Mouse (Mus musculus) limb, embryonic 12.5 days (tissue): ENCODE measurements around the gene Slc3a1. TPM values are rescaled to one million over a fixed set of nuclear protein-coding genes. Genes with fewer than 3 reads are reported as not detected.

ENCODE experiments used
- ATAC-seq: fragments of 200-750 bp; cut with Nextera tagmentation; 2 replicates; pipeline ENCODE4 v1.8.0; 2017; ENCODE audit warnings: low read depth, moderate TSS enrichment; ENCODE audit not compliant: insufficient number of reproducible peaks, insufficient read depth, low FRiP score, low TSS enrichment
- H3K27ac ChIP-seq: fragments of 300-500 bp; sonication (generic); 2 replicates; pipeline ENCODE4 v1.5.1; 2016; ENCODE audit warnings: mild to moderate bottlenecking, moderate library complexity
- H3K27me3 ChIP-seq: fragments of 300-500 bp; sonication (generic); 2 replicates; pipeline ENCODE4 v1.6.1; 2016; ENCODE audit warnings: mild to moderate bottlenecking, moderate library complexity
- H3K36me3 ChIP-seq: fragments of 300-500 bp; sonication (generic); 2 replicates; pipeline ENCODE4 v1.6.1; 2016; ENCODE audit warnings: mild to moderate bottlenecking, moderate library complexity
- H3K4me1 ChIP-seq: fragments of 300-500 bp; sonication (generic); replicated peaks from 2 replicates; pipeline ENCODE4 v1.6.1; 2016
- H3K4me2 ChIP-seq: fragments of 300-500 bp; sonication (generic); 2 replicates; pipeline ENCODE4 v1.6.1; 2016; ENCODE audit warnings: mild to moderate bottlenecking, moderate library complexity
- H3K4me3 ChIP-seq: fragments of 300-500 bp; sonication (generic); replicated peaks from 2 replicates; pipeline ENCODE4 v1.5.1; 2016; ENCODE audit warnings: mild to moderate bottlenecking
- H3K9ac ChIP-seq: fragments of 300-500 bp; sonication (generic); replicated peaks from 2 replicates; pipeline ENCODE4 v1.6.1; 2016; ENCODE audit warnings: mild to moderate bottlenecking, moderate library complexity
- H3K9me3 ChIP-seq: fragments of 300-500 bp; sonication (generic); 2 replicates; pipeline ENCODE4 v1.6.1; 2016; ENCODE audit warnings: mild to moderate bottlenecking, moderate library complexity
- WGBS: fragments of 180-500 bp; shearing (Covaris S2); methylation state at CpG from one replicate; pipeline ENCODE4 v1.1.7; 2016; 5-methylcytosine and 5-hydroxymethylcytosine counted together
- polyA plus RNA-seq: library from polyadenylated mRNA; unstranded; fragments of >200 nt; fragmentation: Nextera tagmentation; extraction: Ambion mirVana; gene quantifications from 2 replicates; pipeline ENCODE4 v1.2.1, GENCODE M21; 2016

The Slc3a1 gene
- polyA plus RNA-seq, 1 experiment from 2014 or later: 0.25 TPM

DNA sequence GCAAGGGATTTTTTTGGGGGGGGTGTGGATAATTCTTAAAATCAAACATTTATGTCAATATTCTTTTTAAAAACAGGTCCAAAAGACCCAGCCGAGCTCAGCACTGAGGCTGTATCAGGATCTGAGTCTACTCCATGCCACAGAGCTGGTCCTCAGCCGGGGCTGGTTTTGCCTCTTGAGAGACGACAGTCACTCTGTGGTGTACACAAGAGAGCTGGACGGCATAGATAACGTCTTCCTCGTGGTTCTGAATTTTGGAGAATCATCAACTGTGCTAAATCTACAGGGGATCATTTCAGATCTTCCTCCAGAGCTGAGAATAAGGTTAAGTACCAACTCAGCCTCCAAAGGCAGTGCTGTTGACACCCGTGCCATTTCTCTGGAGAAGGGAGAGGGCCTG, 35.4 kb downstream of the Slc3a1 start:
- ATAC-seq: no peak
- H3K4me3 ChIP-seq: no peak overlapping the region
- WGBS: 93% methylated on average over 7 of the region's 7 CpGs
- H3K9ac ChIP-seq: no peak overlapping the region
- no peaks in the 10 kb centered on the region for H3K9me3 ChIP-seq
- no peak overlapping the region for H3K27ac ChIP-seq
- no peaks in the 10 kb centered on the region for H3K4me1 ChIP-seq
- no peaks in the 10 kb centered on the region for H3K27me3 ChIP-seq
- no peak overlapping the region for H3K4me2 ChIP-seq
- H3K36me3 ChIP-seq: peaks cover 59% of the 10 kb centered on the region

DNA sequence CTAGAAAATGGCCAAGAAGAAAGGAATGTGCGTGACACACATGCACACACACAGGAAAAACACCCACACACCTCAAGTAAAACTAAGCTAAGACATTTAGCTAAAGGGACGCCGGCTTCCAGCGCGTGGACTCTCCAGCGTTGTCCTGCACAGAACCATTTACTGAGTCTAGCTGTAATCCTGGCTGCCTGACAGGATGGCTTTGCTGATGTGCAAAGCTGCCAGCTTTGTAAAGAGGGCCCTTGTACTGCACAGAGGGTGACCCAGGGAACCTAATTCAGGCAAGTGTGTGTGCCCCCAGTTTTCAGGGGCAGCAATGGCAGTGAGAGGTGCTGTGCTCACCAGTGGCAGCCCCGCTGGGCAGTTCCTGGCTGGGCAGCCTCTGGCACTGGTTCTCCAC, 39.2 kb downstream of the Slc3a1 start:
- Histone ChIP-seq H3K9me3 (no peaks in the 10 kb centered on the region), H3K9ac (no peak overlapping the region), H3K36me3 (peaks cover 91% of the 10 kb centered on the region), H3K27me3 (no peaks in the 10 kb centered on the region), H3K4me3 (no peak overlapping the region), H3K4me2 (no peak overlapping the region), H3K4me1 (peaks cover 1% of the 10 kb centered on the region), H3K27ac (no peak overlapping the region)
- ATAC-seq: no peak
- WGBS: 96% methylated on average over 7 of the region's 7 CpGs

DNA sequence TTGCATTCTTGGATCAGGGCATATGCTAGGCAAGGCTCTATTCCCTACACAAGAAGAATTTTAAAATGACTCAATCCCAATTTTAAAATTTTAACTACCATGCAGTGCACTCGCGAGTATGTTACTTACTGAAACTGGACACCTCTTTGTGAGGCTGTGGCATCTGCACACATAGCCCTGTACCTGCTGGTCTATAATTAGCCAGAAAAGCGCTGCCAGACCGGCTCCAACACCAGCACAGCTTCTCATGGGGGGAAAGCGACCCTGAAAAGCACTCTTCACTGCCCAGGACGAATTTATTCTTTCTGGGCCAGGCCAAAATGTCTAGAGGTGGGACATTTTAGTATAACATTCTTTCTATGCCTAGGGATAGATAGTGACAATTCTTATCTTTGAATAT, 42.5 kb downstream of the Slc3a1 start:
- Histone ChIP-seq H3K36me3 (peaks cover 70% of the 10 kb centered on the region), H3K4me2 (no peak overlapping the region), H3K27me3 (no peaks in the 10 kb centered on the region), H3K4me1 (peaks cover 5% of the 10 kb centered on the region), H3K9ac (no peak overlapping the region), H3K9me3 (no peaks in the 10 kb centered on the region), H3K27ac (no peak overlapping the region), H3K4me3 (no peak overlapping the region)
- 70% methylated on average over 6 of the region's 6 CpGs for WGBS
- no peak for ATAC-seq

DNA sequence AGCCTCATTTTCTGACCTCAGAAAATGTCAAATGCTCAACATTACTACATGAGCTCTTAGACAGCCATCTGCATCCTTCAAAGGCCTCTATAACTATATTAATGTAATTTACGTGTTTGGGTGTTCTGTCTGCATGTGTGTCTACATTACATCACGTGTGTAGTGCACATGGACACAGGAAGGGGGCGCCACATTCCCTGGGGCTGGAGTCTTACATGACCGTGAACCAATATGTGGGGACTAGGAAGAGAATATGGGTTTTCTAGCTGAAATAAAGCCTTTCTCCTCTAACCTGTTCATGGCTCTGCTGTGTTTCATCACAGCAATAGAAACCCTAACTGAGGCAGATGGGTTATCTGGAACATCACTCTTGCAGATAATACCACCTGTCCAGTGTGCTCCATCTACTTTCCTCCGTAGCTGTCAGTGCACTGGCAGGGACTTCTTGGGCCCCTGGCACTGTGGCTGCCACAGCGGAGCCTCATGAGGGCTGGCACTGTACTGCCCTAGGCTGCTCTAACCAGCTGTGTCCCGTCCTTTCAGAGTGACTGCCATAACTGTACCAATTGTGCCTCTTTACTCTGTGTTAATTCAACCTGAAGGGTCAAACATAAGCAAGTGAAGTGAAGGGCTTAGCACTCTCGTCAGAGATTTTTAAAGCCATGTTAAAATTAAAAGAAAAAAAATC, 43.1 kb downstream of the Slc3a1 start:
- Histone ChIP-seq H3K27me3 (no peaks in the 10 kb centered on the region), H3K4me2 (no peak overlapping the region), H3K9me3 (no peaks in the 10 kb centered on the region), H3K27ac (no peak overlapping the region), H3K36me3 (peaks cover 70% of the 10 kb centered on the region), H3K4me1 (peaks cover 5% of the 10 kb centered on the region), H3K9ac (no peak overlapping the region), H3K4me3 (no peak overlapping the region)
- no peak for ATAC-seq
- whole genome bisulfite sequencing: 86% methylated on average over 8 of the region's 8 CpGs

- no peak for ATAC-seq
- Histone ChIP-seq H3K36me3 (peaks cover 71% of the 10 kb centered on the region), H3K9ac (no peak overlapping the region), H3K4me2 (no peak overlapping the region), H3K9me3 (no peaks in the 10 kb centered on the region), H3K4me3 (no peak overlapping the region), H3K27me3 (no peaks in the 10 kb centered on the region), H3K4me1 (peaks cover 5% of the 10 kb centered on the region), H3K27ac (no peak overlapping the region)
- 67% methylated on average over 11 of the region's 11 CpGs for WGBS
Observed at GRCm38 (mm10) chr17:85072383-85072782, 44.2 kb downstream of the Slc3a1 start.

GRCm38 (mm10) chr17:85073214-85073613, 45.0 kb downstream of the Slc3a1 start:
- no peak overlapping the region for H3K27ac ChIP-seq
- peaks cover 73% of the 10 kb centered on the region for H3K36me3 ChIP-seq

GRCm38 (mm10) chr17:85074083-85074482, 45.9 kb downstream of the Slc3a1 start:
- H3K36me3 ChIP-seq: peaks cover 73% of the 10 kb centered on the region
- WGBS: 98% methylated on average over 4 of the region's 4 CpGs
- no peaks in the 10 kb centered on the region for H3K9me3 ChIP-seq
- no peak overlapping the region for H3K4me2 ChIP-seq
- no peak overlapping the region for H3K9ac ChIP-seq
- H3K27me3 ChIP-seq: no peaks in the 10 kb centered on the region
- no peak overlapping the region for H3K27ac ChIP-seq
- H3K4me3 ChIP-seq: no peak overlapping the region
- peaks cover 5% of the 10 kb centered on the region for H3K4me1 ChIP-seq
- ATAC-seq: no peak

More at GRCm38 (mm10) chr17:85073214-85073613, 45.0 kb downstream of the Slc3a1 start:
- Histone ChIP-seq H3K9ac (no peak overlapping the region), H3K27me3 (no peaks in the 10 kb centered on the region), H3K9me3 (no peaks in the 10 kb centered on the region), H3K4me1 (peaks cover 5% of the 10 kb centered on the region), H3K4me2 (no peak overlapping the region), H3K4me3 (no peak overlapping the region)
- 78% methylated on average over 7 of the region's 7 CpGs for WGBS
- no peak for ATAC-seq

GRCm38 (mm10) chr17:85079276-85079675, 51.1 kb downstream of the Slc3a1 start:
- no peak overlapping the region for H3K4me3 ChIP-seq
- H3K27ac ChIP-seq: no peak overlapping the region
- no peak overlapping the region for H3K4me2 ChIP-seq
- ATAC-seq: no peak
- H3K9me3 ChIP-seq: no peaks in the 10 kb centered on the region
- no peaks in the 10 kb centered on the region for H3K4me1 ChIP-seq
- H3K9ac ChIP-seq: no peak overlapping the region
- no peaks in the 10 kb centered on the region for H3K27me3 ChIP-seq
- H3K36me3 ChIP-seq: peaks cover 56% of the 10 kb centered on the region
- WGBS: 96% methylated on average over 3 of the region's 3 CpGs

DNA sequence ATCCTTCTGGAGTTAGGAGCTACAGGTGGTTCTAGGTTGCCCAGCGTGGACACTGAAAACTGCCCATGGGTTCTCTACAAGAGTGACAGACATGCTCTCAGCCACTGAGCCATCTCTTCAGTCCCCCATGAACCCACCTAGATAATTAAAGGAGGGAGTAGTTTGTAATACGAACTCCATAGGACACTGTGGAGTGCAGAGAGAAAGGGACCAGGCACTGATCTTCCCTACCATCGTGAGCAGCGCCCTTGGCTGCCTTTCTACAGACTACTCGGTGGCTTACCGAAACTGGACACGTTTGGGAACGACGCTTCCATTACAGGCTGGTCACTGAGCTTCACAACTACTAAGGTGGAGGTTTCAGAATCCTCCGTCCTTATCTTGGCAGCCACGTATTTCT, 52.6 kb downstream of the Slc3a1 start:
- H3K27ac ChIP-seq: no peak overlapping the region
- no peaks in the 10 kb centered on the region for H3K27me3 ChIP-seq
- H3K36me3 ChIP-seq: peaks cover 49% of the 10 kb centered on the region
- ATAC-seq: no peak
- H3K9me3 ChIP-seq: no peaks in the 10 kb centered on the region
- H3K4me3 ChIP-seq: no peak overlapping the region
- no peaks in the 10 kb centered on the region for H3K4me1 ChIP-seq
- H3K9ac ChIP-seq: no peak overlapping the region
- WGBS: 94% methylated on average over 11 of the region's 11 CpGs
- no peak overlapping the region for H3K4me2 ChIP-seq

GRCm38 (mm10) chr17:85085335-85085734, 57.2 kb downstream of the Slc3a1 start:
- no peak overlapping the region for H3K4me2 ChIP-seq
- no peak overlapping the region for H3K27ac ChIP-seq
- H3K9me3 ChIP-seq: no peaks in the 10 kb centered on the region
- H3K36me3 ChIP-seq: peaks cover 11% of the 10 kb centered on the region
- no peak for ATAC-seq
- WGBS: 85% methylated on average over 2 of the region's 2 CpGs
- H3K4me1 ChIP-seq: peaks cover 8% of the 10 kb centered on the region
- H3K4me3 ChIP-seq: no peak overlapping the region
- H3K27me3 ChIP-seq: no peaks in the 10 kb centered on the region
- no peak overlapping the region for H3K9ac ChIP-seq

DNA sequence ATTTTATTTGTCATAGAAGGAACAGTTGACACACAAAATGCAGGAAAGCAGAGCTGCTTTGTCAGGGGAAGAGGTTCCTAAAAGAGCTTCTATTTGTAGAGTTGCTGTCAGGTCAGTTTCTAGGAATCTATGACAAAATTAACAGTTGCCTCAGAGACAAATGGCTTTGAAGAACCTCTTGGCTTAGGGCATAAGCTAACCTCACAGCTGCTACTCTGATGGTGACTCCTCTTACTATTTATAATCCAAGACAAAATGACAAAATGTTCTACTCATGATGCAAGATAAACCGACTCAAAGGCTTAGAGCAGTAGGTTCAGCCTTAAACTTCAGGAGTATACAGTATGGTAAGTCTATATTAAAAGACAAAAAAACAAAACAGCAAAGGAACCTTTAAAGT, 58.3 kb downstream of the Slc3a1 start:
- no peak overlapping the region for H3K9ac ChIP-seq
- no peak for ATAC-seq
- H3K4me1 ChIP-seq: peaks cover 12% of the 10 kb centered on the region
- H3K27me3 ChIP-seq: no peaks in the 10 kb centered on the region
- no peak overlapping the region for H3K27ac ChIP-seq
- WGBS: 89% methylated on average over 1 of the region's 1 CpGs
- H3K36me3 ChIP-seq: peaks cover 3% of the 10 kb centered on the region; the same call in 1 of the 2 replicates
- no peaks in the 10 kb centered on the region for H3K9me3 ChIP-seq
- H3K4me3 ChIP-seq: no peak overlapping the region
- no peak overlapping the region for H3K4me2 ChIP-seq

DNA sequence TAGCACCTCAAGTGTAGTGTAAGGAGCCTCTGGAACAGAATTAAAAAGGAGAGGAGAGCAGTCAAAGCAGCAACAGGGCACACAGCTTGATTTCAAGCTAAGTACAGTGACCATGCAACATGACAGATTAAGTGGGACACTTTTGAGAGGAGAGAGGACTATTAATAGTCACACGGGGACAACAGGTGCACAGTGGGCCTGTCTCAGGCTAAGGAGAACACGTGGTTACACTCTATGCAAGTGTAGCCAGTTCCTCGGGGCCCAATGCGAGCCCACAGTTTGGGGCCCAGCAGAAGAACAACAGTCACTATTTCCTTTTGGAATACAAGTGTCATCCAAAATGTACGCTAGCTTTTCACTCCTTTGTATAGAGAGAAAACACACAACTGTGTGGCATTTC, 59.4 kb downstream of the Slc3a1 start:
- Histone ChIP-seq H3K4me3 (no peak overlapping the region), H3K9me3 (no peaks in the 10 kb centered on the region), H3K9ac (no peak overlapping the region), H3K36me3 (peaks cover 3% of the 10 kb centered on the region; the same call in 1 of the 2 replicates), H3K27ac (no peak overlapping the region), H3K4me2 (no peak overlapping the region), H3K27me3 (no peaks in the 10 kb centered on the region), H3K4me1 (peaks cover 15% of the 10 kb centered on the region)
- 87% methylated on average over 5 of the region's 5 CpGs for WGBS
- no peak for ATAC-seq
